Mouse (Mus musculus) limb, embryonic 14.5 days (tissue): Measurements from ENCODE around the gene Nav2. TPM values are rescaled to one million over a fixed set of nuclear protein-coding genes. Genes with fewer than 3 reads are reported as not detected.

Experiments
- ATAC-seq: fragments of 200-750 bp; cut with Nextera tagmentation; 2 replicates; pipeline ENCODE4 v1.8.0; 2017; ENCODE audit warnings: low read depth, moderate number of reproducible peaks, moderate TSS enrichment; ENCODE audit not compliant: low FRiP score
- DNase-seq: peaks from one replicate; pipeline ENCODE4 v3.0.0-alpha.2; 2015; ENCODE audit warnings: low spot score
- H3K27ac ChIP-seq: fragments of 300-500 bp; sonication (generic); replicated peaks from 2 replicates; pipeline ENCODE4 v1.5.1; 2014; ENCODE audit warnings: low read depth, mild to moderate bottlenecking, low read length, moderate library complexity, mixed read lengths
- H3K27me3 ChIP-seq: fragments of 300-500 bp; sonication (generic); 2 replicates; pipeline ENCODE4 v1.6.1; 2014; ENCODE audit warnings: low read length, mixed read lengths; ENCODE audit not compliant: control insufficient read depth, insufficient read depth
- H3K36me3 ChIP-seq: fragments of 300-500 bp; sonication (generic); 2 replicates; pipeline ENCODE4 v1.6.1; 2014; ENCODE audit warnings: mild to moderate bottlenecking, low read length, moderate library complexity, mixed read lengths; ENCODE audit not compliant: control insufficient read depth, insufficient read depth
- H3K4me1 ChIP-seq: fragments of 300-500 bp; sonication (generic); 2 replicates; pipeline ENCODE4 v1.6.1; 2014; ENCODE audit warnings: antibody characterized with exemption, low read length, mixed read lengths; ENCODE audit not compliant: control insufficient read depth, insufficient read depth
- H3K4me2 ChIP-seq: fragments of 300-500 bp; sonication (generic); replicated peaks from 2 replicates; pipeline ENCODE4 v1.6.1; 2014; ENCODE audit warnings: low read depth, mild to moderate bottlenecking, low read length, moderate library complexity; ENCODE audit not compliant: severe bottlenecking
- H3K4me3 ChIP-seq: fragments of 300-500 bp; sonication (generic); replicated peaks from 2 replicates; pipeline ENCODE4 v1.5.1; 2014; ENCODE audit warnings: low read length
- H3K9ac ChIP-seq: fragments of 300-500 bp; sonication (generic); 2 replicates; pipeline ENCODE4 v1.6.1; 2014; ENCODE audit warnings: mild to moderate bottlenecking, low read depth, low read length, moderate library complexity; ENCODE audit not compliant: severe bottlenecking
- H3K9me3 ChIP-seq: fragments of 300-500 bp; sonication (generic); 2 replicates; pipeline ENCODE4 v1.6.1; 2016; ENCODE audit warnings: low read length; ENCODE audit not compliant: control insufficient read depth
- POLR2A ChIP-seq: fragments of 200-500 bp; IDR thresholded peaks from 2 replicates; pipeline ENCODE4 v1.8.0; 2012; ENCODE audit warnings: inconsistent platforms, mild to moderate bottlenecking, moderate library complexity, borderline replicate concordance; ENCODE audit not compliant: insufficient read depth, insufficient read length; ENCODE audit errors: extremely low read depth
- WGBS: fragments of 180-500 bp; shearing (Covaris S2); extraction: QIAGEN DNeasy Blood & Tissue Kit; methylation state at CpG from one replicate; pipeline ENCODE4 v1.1.7; 2014; 5-methylcytosine and 5-hydroxymethylcytosine counted together
- polyA plus RNA-seq, 2 experiments: library from polyadenylated mRNA; depleted of rRNA in 1 of 2; stranded (reverse) in 1 of 2; unstranded in 1 of 2; fragments of >200 nt; fragmentation: Nextera tagmentation in 1 of 2; extraction: Ambion mirVana in 1 of 2; gene quantifications; 2 replicates each; pipeline versions ENCODE4 v1.2.1 to v1.2.3; 2012 to 2014

Nav2 gene
- polyA plus RNA-seq, 2 experiments = 15.8 to 16.8 TPM

DNA sequence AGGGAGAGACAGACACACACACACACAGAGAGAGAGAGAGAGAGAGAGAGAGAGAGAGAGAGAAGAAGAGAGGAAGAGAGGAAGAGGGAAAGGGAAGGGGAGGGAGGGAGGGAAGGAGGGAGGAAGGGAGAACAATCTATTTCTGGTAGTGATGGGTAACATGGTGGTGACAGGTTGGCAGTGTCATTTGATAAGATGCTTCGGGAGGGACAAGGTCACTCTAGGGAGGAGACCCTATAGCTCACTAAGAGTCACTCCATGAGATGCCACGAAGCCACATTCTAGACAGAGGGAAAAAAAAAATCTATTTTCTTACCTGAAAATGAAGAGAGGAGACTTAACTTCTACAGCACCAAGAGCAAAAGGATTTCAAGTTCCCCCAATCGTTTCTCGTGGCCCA is 12.5 kb upstream of the Nav2 start:
- H3K9me3 ChIP-seq = no peaks in the 10 kb centered on the region
- no peak for TF ChIP-seq POLR2A
- ATAC-seq (no peak), DNase-seq (no peak)
- peaks cover 7% of the 10 kb centered on the region; the same call in 1 of the 2 replicates for H3K4me1 ChIP-seq
- H3K9ac ChIP-seq = no peak overlapping the region
- no peak overlapping the region for H3K4me3 ChIP-seq
- H3K4me2 ChIP-seq = no peak overlapping the region
- no peak overlapping the region for H3K27ac ChIP-seq
- no peaks in the 10 kb centered on the region for H3K27me3 ChIP-seq
- H3K36me3 ChIP-seq = no peaks in the 10 kb centered on the region
- 83% methylated on average over 4 of the region's 4 CpGs for WGBS

DNA sequence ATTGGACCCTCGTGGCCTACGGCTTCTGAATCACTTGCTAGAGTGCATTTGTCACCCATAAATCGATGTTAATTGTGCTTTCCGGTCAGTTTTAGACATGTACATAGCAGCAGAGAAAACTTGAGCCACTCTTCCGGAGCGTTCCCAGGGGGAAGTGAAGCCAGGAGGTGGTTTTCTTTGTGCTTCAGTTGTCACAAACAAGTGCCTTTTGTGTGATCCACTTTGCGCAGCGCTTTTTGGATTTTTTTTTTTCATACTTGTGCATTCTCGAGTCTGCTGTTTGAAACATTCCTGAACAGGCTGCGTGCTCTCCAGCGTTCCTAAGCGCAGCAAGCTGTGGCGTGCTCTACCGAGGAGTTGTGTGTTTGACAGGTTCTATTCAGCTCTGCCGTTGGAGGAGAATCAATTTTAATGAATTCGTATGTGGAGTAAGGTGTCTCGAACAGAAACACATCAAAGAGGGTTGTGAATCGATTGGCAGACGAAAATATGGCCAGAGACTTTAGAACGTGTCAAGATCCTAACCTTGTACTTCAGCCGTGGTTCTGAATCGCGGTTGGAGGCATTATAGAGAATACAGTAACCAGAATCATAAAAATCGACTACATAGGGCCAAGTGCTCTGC is 10.9 kb upstream of the Nav2 start:
- no peaks in the 10 kb centered on the region for H3K36me3 ChIP-seq
- H3K4me3 ChIP-seq = no peak overlapping the region
- no peak for DNase-seq

DNA sequence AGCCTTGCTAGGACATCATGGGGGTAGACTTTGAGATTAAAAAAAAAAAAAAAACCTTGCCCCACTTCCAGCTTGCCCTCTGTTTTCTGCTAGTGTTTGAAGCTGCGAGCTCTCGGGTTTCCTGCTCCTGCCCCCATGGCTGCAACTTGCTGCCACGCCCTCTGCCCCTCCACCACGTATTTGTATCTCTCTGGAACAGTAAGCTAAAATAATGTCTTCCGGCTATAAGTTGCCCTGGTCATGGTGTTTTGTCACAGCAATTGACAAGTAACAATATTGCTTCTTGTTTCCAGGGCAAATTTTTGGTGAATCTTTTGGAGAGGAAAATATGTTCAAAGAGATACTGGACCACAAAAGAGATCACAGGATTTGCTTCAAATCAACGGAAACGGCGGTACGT is 10.1 kb upstream of the Nav2 start:
- no peak for TF ChIP-seq POLR2A
- H3K9me3 ChIP-seq = no peaks in the 10 kb centered on the region
- H3K36me3 ChIP-seq = no peaks in the 10 kb centered on the region
- 62% methylated on average over 9 of the region's 9 CpGs for WGBS
- H3K4me3 ChIP-seq = no peak overlapping the region
- ATAC-seq (no peak), DNase-seq (no peak)
- peaks cover 4% of the 10 kb centered on the region; the same call in 1 of the 2 replicates for H3K4me1 ChIP-seq
- no peak overlapping the region for H3K9ac ChIP-seq
- no peak overlapping the region for H3K4me2 ChIP-seq
- H3K27ac ChIP-seq = no peak overlapping the region
- no peaks in the 10 kb centered on the region for H3K27me3 ChIP-seq

More for the DNA sequence above, 10.9 kb upstream of the Nav2 start:
- TF ChIP-seq POLR2A = no peak
- H3K27me3 ChIP-seq = no peaks in the 10 kb centered on the region
- no peak overlapping the region for H3K9ac ChIP-seq
- H3K9me3 ChIP-seq = no peaks in the 10 kb centered on the region
- no peak for ATAC-seq
- H3K4me2 ChIP-seq = no peak overlapping the region
- H3K27ac ChIP-seq = no peak overlapping the region
- H3K4me1 ChIP-seq = peaks cover 4% of the 10 kb centered on the region; the same call in 1 of the 2 replicates
- WGBS = 62% methylated on average over 24 of the region's 24 CpGs

DNA sequence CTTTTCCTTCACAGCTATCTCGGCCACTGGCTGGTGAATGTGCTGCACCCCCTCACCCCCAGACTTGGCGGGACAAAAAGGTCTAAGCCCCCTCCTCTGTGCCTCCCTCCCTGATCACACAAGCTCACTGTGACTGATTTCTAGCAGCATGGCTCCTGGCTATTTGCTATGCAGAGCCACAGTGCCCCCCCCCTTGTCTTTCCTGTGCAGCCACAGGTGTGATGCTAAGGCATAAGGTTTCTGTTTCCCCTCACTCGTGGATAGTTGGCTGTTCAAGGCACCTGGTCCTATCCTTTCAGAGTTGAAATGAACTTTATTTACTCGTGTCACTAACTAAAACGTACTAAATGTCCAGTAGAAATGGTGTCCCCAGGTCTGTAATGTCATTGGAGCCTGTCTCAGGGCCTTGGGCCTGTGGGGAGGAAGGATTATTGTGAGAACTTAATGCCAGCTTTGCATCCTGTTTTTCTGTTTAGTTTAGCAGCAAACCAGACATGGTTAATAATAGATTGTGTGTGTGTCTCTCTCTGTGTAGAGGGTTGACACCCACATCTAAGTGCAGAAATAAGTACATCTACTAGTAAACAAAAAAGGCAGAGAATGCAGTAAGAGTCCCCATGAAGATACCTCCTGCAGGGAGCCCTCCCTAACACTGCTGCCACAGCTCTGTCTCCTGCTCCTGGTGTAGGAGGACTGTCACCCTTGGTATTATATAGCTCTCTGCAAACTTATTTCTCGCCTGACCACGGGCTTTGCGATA is 7.9 kb upstream of the Nav2 start:
- H3K4me1 ChIP-seq = peaks cover 4% of the 10 kb centered on the region; the same call in 1 of the 2 replicates
- no peak for DNase-seq
- no peak overlapping the region for H3K4me3 ChIP-seq
- H3K4me2 ChIP-seq = no peak overlapping the region
- no peak overlapping the region for H3K9ac ChIP-seq
- no peaks in the 10 kb centered on the region for H3K36me3 ChIP-seq
- H3K27me3 ChIP-seq = no peaks in the 10 kb centered on the region
- 62% methylated on average over 8 of the region's 8 CpGs for WGBS
- H3K9me3 ChIP-seq = no peaks in the 10 kb centered on the region
- ATAC-seq = no peak
- H3K27ac ChIP-seq = no peak overlapping the region
- no peak for TF ChIP-seq POLR2A

DNA sequence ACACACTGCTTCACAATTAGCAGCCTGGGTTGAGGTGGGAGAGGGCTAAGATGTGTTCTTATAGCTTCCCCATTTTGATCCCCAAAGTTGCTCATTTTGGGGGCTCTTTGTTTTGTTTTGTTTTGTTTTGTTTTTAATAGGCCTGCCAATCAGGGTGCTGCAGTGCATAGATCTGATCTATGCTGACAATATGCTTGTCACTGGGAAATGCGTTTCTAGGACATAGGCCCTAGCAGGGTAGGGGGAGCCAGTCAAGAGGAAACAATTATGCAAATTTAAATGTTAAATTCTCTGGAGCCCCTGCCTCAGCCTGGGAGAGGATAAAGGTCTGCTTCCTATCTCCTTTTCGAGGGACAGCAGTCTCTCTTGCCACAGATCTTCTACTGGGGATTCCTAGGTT is 6.1 kb upstream of the Nav2 start:
- no peak for ATAC-seq

More for the DNA sequence above, 6.1 kb upstream of the Nav2 start:
- no peak for DNase-seq
- Histone ChIP-seq H3K9ac (no peak overlapping the region), H3K4me2 (no peak overlapping the region), H3K4me1 (peaks cover 3% of the 10 kb centered on the region; the same call in 1 of the 2 replicates), H3K9me3 (no peaks in the 10 kb centered on the region), H3K4me3 (no peak overlapping the region), H3K27ac (no peak overlapping the region), H3K27me3 (no peaks in the 10 kb centered on the region), H3K36me3 (no peaks in the 10 kb centered on the region)
- WGBS = 35% methylated on average over 2 of the region's 2 CpGs
- TF ChIP-seq POLR2A = no peak
